Mouse (Mus musculus): ENCODE results near the gene Uba2.

- no peak for TF ChIP-seq CEBPB (IDR thresholded peaks at IDR 0.05; ENCODE audit: low read depth)
- no peak for TF ChIP-seq CTCF (IDR thresholded peaks at IDR 0.05; ENCODE audit: control insufficient read depth, insufficient read depth, insufficient read length)
- no peak for TF ChIP-seq MAX (IDR thresholded peaks at IDR 0.05)
- TF ChIP-seq USF1 (IDR thresholded peaks at IDR 0.05; ENCODE audit: low read depth), result no peak
- no peak for TF ChIP-seq MYOG (IDR thresholded peaks at IDR 0.05; ENCODE audit: control insufficient read depth, extremely low read depth, insufficient read length)
- TF ChIP-seq MYOD1 (IDR thresholded peaks at IDR 0.05; ENCODE audit: control insufficient read depth, insufficient read length, low read depth), result no peak
- TF ChIP-seq FOSL1 (IDR thresholded peaks at IDR 0.05; ENCODE audit: insufficient read depth, low read length, poor library complexity, severe bottlenecking), result no peak
These were observed 36.9 kb upstream of the Uba2 start for GRCm38 (mm10) chr7:34206331-34206730.
